Mouse (Mus musculus): ENCODE data around the gene Ctnnb1. TPM values are rescaled to one million over a fixed set of nuclear protein-coding genes. Genes with fewer than 3 reads are reported as not detected.

Gene Ctnnb1
- total and polyA plus RNA-seq, 2 experiments from 2014 or later, result 347 to 1,042 TPM

DNA sequence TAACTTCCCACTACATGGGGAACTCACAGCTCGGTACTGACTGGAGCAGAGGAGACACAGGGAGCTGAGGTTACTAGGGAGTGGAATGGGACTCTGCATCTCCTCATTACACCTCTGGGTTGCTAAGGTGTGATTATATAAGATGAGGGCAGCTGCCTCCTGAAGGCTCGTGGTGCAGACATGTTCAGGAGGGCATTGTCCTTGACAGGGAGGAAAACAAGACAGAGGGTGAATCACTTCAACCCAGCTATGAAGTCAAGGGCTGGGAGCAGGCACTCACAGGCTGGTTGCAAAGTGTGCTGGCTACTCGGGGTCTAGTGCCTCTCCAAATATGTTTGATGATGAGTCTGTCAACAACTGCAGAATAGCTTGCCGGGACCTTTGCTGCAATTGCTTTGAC lies 58.0 kb downstream of the Ctnnb1 start:
- H3K27ac ChIP-seq (ENCODE audit: low read depth, low read length), result no peak overlapping the region
- H3K9me3 ChIP-seq (ENCODE audit: low read length), result no peaks in the 10 kb centered on the region
- ATAC-seq (ENCODE audit: low FRiP score), result no peak
- WGBS, result 81% methylated on average over 4 of the region's 4 CpGs
- DNase-seq (ENCODE audit: low spot score), result no peak
- peaks cover 5% of the 10 kb centered on the region; the same call in 1 of the 2 replicates for H3K4me1 ChIP-seq (ENCODE audit: insufficient read depth, low read length)
- H3K36me3 ChIP-seq (ENCODE audit: insufficient read depth, low read length), result no peaks in the 10 kb centered on the region
- no peak for TF ChIP-seq CTCF (IDR thresholded peaks at IDR 0.05)
- H3K9ac ChIP-seq (replicated peaks; ENCODE audit: low read length, poor library complexity, severe bottlenecking), result no peak overlapping the region
- H3K4me3 ChIP-seq (ENCODE audit: low read depth, low read length), result no peak overlapping the region
- H3K27me3 ChIP-seq (ENCODE audit: insufficient read depth, low read length), result no peaks in the 10 kb centered on the region
- no peak overlapping the region for H3K4me2 ChIP-seq (ENCODE audit: low read depth, low read length, poor library complexity, severe bottlenecking)

DNA sequence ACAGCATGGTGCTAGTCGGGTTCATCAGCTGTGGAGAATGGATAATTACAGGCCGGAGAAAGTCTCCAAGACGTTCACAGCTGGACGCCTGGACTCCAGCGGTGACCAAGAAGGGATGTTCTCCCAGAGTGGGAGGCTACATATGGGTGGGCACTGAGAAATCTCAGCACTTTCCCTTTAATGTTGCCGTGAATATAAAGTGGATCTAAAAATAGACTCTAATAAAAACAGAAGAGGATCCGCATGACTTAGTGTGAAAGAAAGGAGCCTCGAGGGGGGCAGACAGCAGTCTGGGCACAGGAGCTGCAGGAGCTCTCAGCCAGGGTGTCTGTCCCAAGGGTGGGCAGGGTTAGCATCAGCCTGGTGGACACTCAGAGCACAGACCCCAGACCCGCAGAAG lies 59.1 kb downstream of the Ctnnb1 start:
- Histone ChIP-seq H3K36me3 (ENCODE audit: insufficient read depth, low read length) (no peaks in the 10 kb centered on the region), H3K9ac (replicated peaks; ENCODE audit: low read length, poor library complexity, severe bottlenecking) (no peak overlapping the region), H3K4me2 (ENCODE audit: low read depth, low read length, poor library complexity, severe bottlenecking) (no peak overlapping the region), H3K4me1 (ENCODE audit: insufficient read depth, low read length) (peaks cover 5% of the 10 kb centered on the region; the same call in 1 of the 2 replicates), H3K4me3 (ENCODE audit: low read depth, low read length) (no peak overlapping the region), H3K9me3 (ENCODE audit: low read length) (no peaks in the 10 kb centered on the region), H3K27ac (ENCODE audit: low read depth, low read length) (no peak overlapping the region; the same call in 1 of the 2 replicates), H3K27me3 (ENCODE audit: insufficient read depth, low read length) (no peaks in the 10 kb centered on the region)
- DNase-seq (ENCODE audit: low spot score) (peak; percentile 10), ATAC-seq (ENCODE audit: low FRiP score) (peak; percentile 19; the same call in 1 of the 2 replicates)
- no peak for TF ChIP-seq CTCF (IDR thresholded peaks at IDR 0.05)
- 29% methylated on average over 9 of the region's 9 CpGs for WGBS

DNA sequence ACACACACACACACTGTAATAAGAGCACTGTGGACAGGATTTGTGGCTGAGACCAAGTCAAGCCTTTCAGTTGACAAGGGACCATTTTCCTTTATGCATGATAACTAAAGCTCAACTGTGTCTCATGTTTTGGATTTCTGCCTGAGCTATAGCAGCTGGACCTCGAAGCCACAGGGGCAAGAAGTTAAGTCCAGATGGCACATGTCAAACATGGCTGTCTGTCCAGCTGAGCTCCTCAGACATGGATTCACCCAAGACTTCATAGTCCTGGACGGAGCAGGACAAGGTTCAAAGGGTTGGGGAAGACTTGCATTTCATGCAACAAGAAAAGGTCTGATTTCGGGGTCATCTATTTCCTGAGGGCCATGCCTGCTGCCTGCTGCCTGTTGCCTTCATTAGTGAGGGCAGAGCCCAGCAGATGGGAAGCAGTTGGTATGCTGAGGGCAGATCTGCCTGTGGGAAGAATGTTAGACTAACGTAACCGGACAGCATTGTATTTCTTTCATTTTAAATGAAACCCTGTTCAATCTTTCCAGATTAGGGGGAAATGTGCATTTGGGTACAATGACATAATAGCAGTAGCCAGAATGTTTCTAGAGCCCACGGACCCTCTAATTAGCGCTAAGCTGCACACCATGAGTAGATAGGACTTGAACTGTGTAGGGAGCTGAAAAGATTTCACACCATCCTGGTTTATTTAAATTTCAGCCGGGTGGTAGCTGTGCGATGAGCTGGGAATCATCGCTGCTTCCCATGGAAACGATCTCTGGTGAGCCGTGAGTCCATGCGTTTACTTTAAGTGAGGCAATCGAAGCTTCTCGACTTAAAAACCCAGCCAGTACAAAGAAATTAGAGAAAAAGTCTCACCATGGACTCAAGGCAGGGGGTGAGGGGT lies 61.0 kb downstream of the Ctnnb1 start:
- H3K27me3 ChIP-seq (ENCODE audit: insufficient read depth, low read length), result no peaks in the 10 kb centered on the region
- no peak for ATAC-seq (ENCODE audit: low FRiP score)
- no peak overlapping the region for H3K27ac ChIP-seq (ENCODE audit: low read depth, low read length)
- H3K4me1 ChIP-seq (ENCODE audit: insufficient read depth, low read length), result peaks cover 15% of the 10 kb centered on the region
- H3K4me3 ChIP-seq (ENCODE audit: low read depth, low read length), result no peak overlapping the region
- TF ChIP-seq CTCF (IDR thresholded peaks at IDR 0.05), result no peak
- no peak overlapping the region for H3K4me2 ChIP-seq (ENCODE audit: low read depth, low read length, poor library complexity, severe bottlenecking)
- WGBS, result 43% methylated on average over 15 of the region's 15 CpGs
- peak; percentile 63 for DNase-seq (ENCODE audit: low spot score)
- no peak overlapping the region for H3K9ac ChIP-seq (replicated peaks; ENCODE audit: low read length, poor library complexity, severe bottlenecking)
- H3K9me3 ChIP-seq (ENCODE audit: low read length), result no peaks in the 10 kb centered on the region
- no peaks in the 10 kb centered on the region for H3K36me3 ChIP-seq (ENCODE audit: insufficient read depth, low read length)

DNA sequence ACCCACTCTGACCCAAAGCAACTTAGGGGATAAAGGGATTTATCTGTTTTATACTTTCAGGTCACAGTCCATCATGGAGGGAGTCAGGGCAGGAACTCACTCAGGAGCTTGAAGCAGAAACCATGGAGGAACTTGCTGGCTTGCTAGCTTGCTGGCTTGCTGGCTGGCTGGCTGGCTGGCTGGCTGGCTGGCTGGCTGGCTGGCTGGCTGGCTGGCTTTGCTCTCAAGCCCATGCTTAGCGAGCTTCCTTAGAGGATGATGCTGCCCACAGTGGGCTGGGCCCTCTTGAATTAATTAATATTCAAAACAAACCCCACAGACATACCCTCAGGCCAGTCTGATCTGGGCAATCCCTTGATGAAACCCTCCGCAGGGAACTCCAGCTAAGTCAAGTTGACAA lies 62.8 kb downstream of the Ctnnb1 start:
- DNase-seq (ENCODE audit: low spot score), result no peak
- H3K4me1 ChIP-seq (ENCODE audit: insufficient read depth, low read length), result peaks cover 15% of the 10 kb centered on the region
- no peaks in the 10 kb centered on the region for H3K27me3 ChIP-seq (ENCODE audit: insufficient read depth, low read length)
- H3K4me3 ChIP-seq (ENCODE audit: low read depth, low read length), result no peak overlapping the region
- no peak for TF ChIP-seq CTCF (IDR thresholded peaks at IDR 0.05)
- no peaks in the 10 kb centered on the region for H3K9me3 ChIP-seq (ENCODE audit: low read length)
- H3K36me3 ChIP-seq (ENCODE audit: insufficient read depth, low read length), result no peaks in the 10 kb centered on the region
- H3K4me2 ChIP-seq (ENCODE audit: low read depth, low read length, poor library complexity, severe bottlenecking), result no peak overlapping the region
- WGBS, result 63% methylated on average over 2 of the region's 2 CpGs
- no peak overlapping the region for H3K9ac ChIP-seq (replicated peaks; ENCODE audit: low read length, poor library complexity, severe bottlenecking)
- H3K27ac ChIP-seq (ENCODE audit: low read depth, low read length), result no peak overlapping the region
- no peak for ATAC-seq (ENCODE audit: low FRiP score)

DNA sequence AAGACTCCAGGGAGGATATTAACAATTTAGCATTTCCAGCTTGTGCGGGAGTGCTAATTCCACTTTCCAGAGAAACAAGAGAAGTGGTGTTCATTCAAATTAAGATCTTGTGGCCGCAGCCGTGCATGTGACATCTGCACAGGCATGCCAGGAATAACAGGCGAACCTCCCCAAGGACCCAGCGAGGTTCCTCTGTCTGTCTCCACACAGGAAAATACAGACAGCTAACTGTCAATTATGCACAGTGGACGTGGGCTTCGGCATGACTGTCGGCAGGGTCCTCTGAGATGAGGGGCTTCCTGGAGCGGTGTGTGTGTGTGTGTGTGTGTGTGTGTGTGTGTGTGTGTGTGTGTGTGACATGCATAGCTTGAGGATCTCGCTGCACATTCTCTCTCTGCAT lies 64.0 kb downstream of the Ctnnb1 start:
- Histone ChIP-seq H3K4me1 (ENCODE audit: insufficient read depth, low read length) (peaks cover 14% of the 10 kb centered on the region), H3K27ac (ENCODE audit: low read depth, low read length) (no peak overlapping the region), H3K4me3 (ENCODE audit: low read depth, low read length) (no peak overlapping the region), H3K9me3 (ENCODE audit: low read length) (no peaks in the 10 kb centered on the region), H3K36me3 (ENCODE audit: insufficient read depth, low read length) (no peaks in the 10 kb centered on the region), H3K27me3 (ENCODE audit: insufficient read depth, low read length) (no peaks in the 10 kb centered on the region), H3K4me2 (ENCODE audit: low read depth, low read length, poor library complexity, severe bottlenecking) (no peak overlapping the region), H3K9ac (replicated peaks; ENCODE audit: low read length, poor library complexity, severe bottlenecking) (no peak overlapping the region)
- ATAC-seq (ENCODE audit: low FRiP score) (no peak), DNase-seq (ENCODE audit: low spot score) (peak; percentile 44)
- no peak for TF ChIP-seq CTCF (IDR thresholded peaks at IDR 0.05)
- 24% methylated on average over 10 of the region's 10 CpGs for WGBS
